Mouse (Mus musculus): ENCODE results near the gene Dtx1. TPM values are rescaled to one million over a fixed set of nuclear protein-coding genes. Genes with fewer than 3 reads are reported as not detected.

Dtx1 gene
- 6.4 and 6.6 TPM in 2 replicates for polyA plus RNA-seq (2014; fragmentation: Nextera tagmentation; extraction: Ambion mirVana)

GRCm38 (mm10) chr5:120711827-120712226 lies at the start of gene Dtx1:
Dtx1 (minus strand) TSS chr5:120711927.
- Histone ChIP-seq H3K4me2 (ENCODE audit: low read depth, low read length, severe bottlenecking) (peak within 1 kb of the TSS; percentile 77), H3K4me3 (ENCODE audit: low read depth, low read length) (peak within 1 kb of the TSS; percentile 53), H3K27ac (ENCODE audit: low read depth, low read length) (no peak within 1 kb of the TSS), H3K4me1 (replicated peaks; ENCODE audit: control insufficient read depth, insufficient read depth, low read length) (peaks cover 19% of the 10 kb centered on the region), H3K9ac (ENCODE audit: low read length) (peak within 1 kb of the TSS; percentile 69), H3K36me3 (ENCODE audit: control insufficient read depth, insufficient read depth, low read length) (no peaks in the 10 kb centered on the region), H3K9me3 (ENCODE audit: control insufficient read depth, low read length) (no peaks in the 10 kb centered on the region), H3K27me3 (ENCODE audit: control insufficient read depth, insufficient read depth, low read length) (peaks cover 42% of the 10 kb centered on the region)
- 37% methylated on average over 3 of the region's 3 CpGs for WGBS
- ATAC-seq (replicated peaks; ENCODE audit: low FRiP score) (0 out of 2 replicates have a peak, but pooled peaks have one; percentile 7), DNase-seq (ENCODE audit: low spot score) (no peak)

- Histone ChIP-seq H3K27ac (ENCODE audit: low read depth, low read length) (no peak overlapping the region), H3K4me1 (replicated peaks; ENCODE audit: control insufficient read depth, insufficient read depth, low read length) (no peaks in the 10 kb centered on the region), H3K36me3 (ENCODE audit: control insufficient read depth, insufficient read depth, low read length) (no peaks in the 10 kb centered on the region), H3K4me3 (ENCODE audit: low read depth, low read length) (no peak overlapping the region), H3K4me2 (ENCODE audit: low read depth, low read length, severe bottlenecking) (no peak overlapping the region), H3K9me3 (ENCODE audit: control insufficient read depth, low read length) (no peaks in the 10 kb centered on the region), H3K27me3 (ENCODE audit: control insufficient read depth, insufficient read depth, low read length) (no peaks in the 10 kb centered on the region), H3K9ac (ENCODE audit: low read length) (no peak overlapping the region)
- DNase-seq (ENCODE audit: low spot score) = no peak
- ATAC-seq (replicated peaks; ENCODE audit: low FRiP score) = no peak
- 93% methylated on average over 4 of the region's 4 CpGs for WGBS
Measured at GRCm38 (mm10) chr5:120754215-120754614, 42.5 kb upstream of the Dtx1 start.

- DNase-seq (ENCODE audit: low spot score) (no peak), ATAC-seq (replicated peaks; ENCODE audit: low FRiP score) (no peak)
- Histone ChIP-seq H3K27me3 (ENCODE audit: control insufficient read depth, insufficient read depth, low read length) (no peaks in the 10 kb centered on the region), H3K4me3 (ENCODE audit: low read depth, low read length) (no peak overlapping the region), H3K27ac (ENCODE audit: low read depth, low read length) (no peak overlapping the region), H3K9me3 (ENCODE audit: control insufficient read depth, low read length) (no peaks in the 10 kb centered on the region), H3K36me3 (ENCODE audit: control insufficient read depth, insufficient read depth, low read length) (no peaks in the 10 kb centered on the region), H3K4me1 (replicated peaks; ENCODE audit: control insufficient read depth, insufficient read depth, low read length) (no peaks in the 10 kb centered on the region), H3K9ac (ENCODE audit: low read length) (no peak overlapping the region), H3K4me2 (ENCODE audit: low read depth, low read length, severe bottlenecking) (no peak overlapping the region)
- WGBS = 79% methylated on average over 3 of the region's 3 CpGs
Measured at GRCm38 (mm10) chr5:120752786-120753185, 41.1 kb upstream of the Dtx1 start.

- H3K9ac ChIP-seq (ENCODE audit: low read length) = no peak overlapping the region
- no peak overlapping the region for H3K27ac ChIP-seq (ENCODE audit: low read depth, low read length)
- no peaks in the 10 kb centered on the region for H3K4me1 ChIP-seq (replicated peaks; ENCODE audit: control insufficient read depth, insufficient read depth, low read length)
- H3K4me3 ChIP-seq (ENCODE audit: low read depth, low read length) = no peak overlapping the region
- H3K27me3 ChIP-seq (ENCODE audit: control insufficient read depth, insufficient read depth, low read length) = no peaks in the 10 kb centered on the region
- 70% methylated on average over 3 of the region's 3 CpGs for whole genome bisulfite sequencing
- H3K4me2 ChIP-seq (ENCODE audit: low read depth, low read length, severe bottlenecking) = no peak overlapping the region
- no peaks in the 10 kb centered on the region for H3K9me3 ChIP-seq (ENCODE audit: control insufficient read depth, low read length)
- no peaks in the 10 kb centered on the region for H3K36me3 ChIP-seq (ENCODE audit: control insufficient read depth, insufficient read depth, low read length)
- ATAC-seq (replicated peaks; ENCODE audit: low FRiP score) (no peak), DNase-seq (ENCODE audit: low spot score) (no peak)
Measured at GRCm38 (mm10) chr5:120751206-120751605, 39.5 kb upstream of the Dtx1 start.

GRCm38 (mm10) chr5:120749688-120750087 lies 38.0 kb upstream of the Dtx1 start, which contains the start of gene Oas2:
Oas2 (minus strand) TSS chr5:120749853.
- Histone ChIP-seq H3K9ac (ENCODE audit: low read length) (no peak within 1 kb of the TSS), H3K36me3 (ENCODE audit: control insufficient read depth, insufficient read depth, low read length) (no peaks in the 10 kb centered on the region), H3K4me3 (ENCODE audit: low read depth, low read length) (no peak within 1 kb of the TSS), H3K4me1 (replicated peaks; ENCODE audit: control insufficient read depth, insufficient read depth, low read length) (no peaks in the 10 kb centered on the region), H3K4me2 (ENCODE audit: low read depth, low read length, severe bottlenecking) (no peak within 1 kb of the TSS), H3K27me3 (ENCODE audit: control insufficient read depth, insufficient read depth, low read length) (no peaks in the 10 kb centered on the region), H3K27ac (ENCODE audit: low read depth, low read length) (no peak within 1 kb of the TSS), H3K9me3 (ENCODE audit: control insufficient read depth, low read length) (no peaks in the 10 kb centered on the region)
- DNase-seq (ENCODE audit: low spot score) = no peak
- 70% methylated on average over 5 of the region's 5 CpGs for WGBS
- no peak for ATAC-seq (replicated peaks; ENCODE audit: low FRiP score)

GRCm38 (mm10) chr5:120746451-120746850 lies 34.7 kb upstream of the Dtx1 start:
- Histone ChIP-seq H3K4me1 (replicated peaks; ENCODE audit: control insufficient read depth, insufficient read depth, low read length) (no peaks in the 10 kb centered on the region), H3K9me3 (ENCODE audit: control insufficient read depth, low read length) (no peaks in the 10 kb centered on the region), H3K9ac (ENCODE audit: low read length) (no peak overlapping the region), H3K4me3 (ENCODE audit: low read depth, low read length) (no peak overlapping the region), H3K36me3 (ENCODE audit: control insufficient read depth, insufficient read depth, low read length) (no peaks in the 10 kb centered on the region), H3K4me2 (ENCODE audit: low read depth, low read length, severe bottlenecking) (no peak overlapping the region), H3K27ac (ENCODE audit: low read depth, low read length) (no peak overlapping the region), H3K27me3 (ENCODE audit: control insufficient read depth, insufficient read depth, low read length) (no peaks in the 10 kb centered on the region)
- DNase-seq (ENCODE audit: low spot score) (peak; percentile 61), ATAC-seq (replicated peaks; ENCODE audit: low FRiP score) (no peak)
- WGBS = 18% methylated on average over 5 of the region's 5 CpGs

GRCm38 (mm10) chr5:120742125-120742524 lies 30.4 kb upstream of the Dtx1 start:
- ATAC-seq (replicated peaks; ENCODE audit: low FRiP score) = no peak
- Histone ChIP-seq H3K36me3 (ENCODE audit: control insufficient read depth, insufficient read depth, low read length) (no peaks in the 10 kb centered on the region), H3K27ac (ENCODE audit: low read depth, low read length) (no peak overlapping the region), H3K27me3 (ENCODE audit: control insufficient read depth, insufficient read depth, low read length) (no peaks in the 10 kb centered on the region), H3K4me3 (ENCODE audit: low read depth, low read length) (no peak overlapping the region), H3K4me2 (ENCODE audit: low read depth, low read length, severe bottlenecking) (no peak overlapping the region), H3K9me3 (ENCODE audit: control insufficient read depth, low read length) (no peaks in the 10 kb centered on the region), H3K9ac (ENCODE audit: low read length) (no peak overlapping the region), H3K4me1 (replicated peaks; ENCODE audit: control insufficient read depth, insufficient read depth, low read length) (no peaks in the 10 kb centered on the region)
- whole genome bisulfite sequencing = 27% methylated on average over 4 of the region's 4 CpGs
- peak; percentile 59 for DNase-seq (ENCODE audit: low spot score)

- ATAC-seq (replicated peaks; ENCODE audit: low FRiP score) (no peak), DNase-seq (ENCODE audit: low spot score) (no peak)
- H3K9ac ChIP-seq (ENCODE audit: low read length) = no peak overlapping the region
- 65% methylated on average over 14 of the region's 14 CpGs for WGBS
- H3K4me2 ChIP-seq (ENCODE audit: low read depth, low read length, severe bottlenecking) = no peak overlapping the region
- no peaks in the 10 kb centered on the region for H3K9me3 ChIP-seq (ENCODE audit: control insufficient read depth, low read length)
- H3K4me1 ChIP-seq (replicated peaks; ENCODE audit: control insufficient read depth, insufficient read depth, low read length) = no peaks in the 10 kb centered on the region
- H3K27me3 ChIP-seq (ENCODE audit: control insufficient read depth, insufficient read depth, low read length) = no peaks in the 10 kb centered on the region
- no peak overlapping the region for H3K27ac ChIP-seq (ENCODE audit: low read depth, low read length)
- no peaks in the 10 kb centered on the region for H3K36me3 ChIP-seq (ENCODE audit: control insufficient read depth, insufficient read depth, low read length)
- no peak overlapping the region for H3K4me3 ChIP-seq (ENCODE audit: low read depth, low read length)
Measured at GRCm38 (mm10) chr5:120734380-120734990, 22.8 kb upstream of the Dtx1 start.

GRCm38 (mm10) chr5:120733696-120734095 lies 22.0 kb upstream of the Dtx1 start:
- DNase-seq (ENCODE audit: low spot score) = no peak
- ATAC-seq (replicated peaks; ENCODE audit: low FRiP score) = no peak
- H3K9ac ChIP-seq (ENCODE audit: low read length) = no peak overlapping the region
- H3K27me3 ChIP-seq (ENCODE audit: control insufficient read depth, insufficient read depth, low read length) = no peaks in the 10 kb centered on the region
- H3K4me2 ChIP-seq (ENCODE audit: low read depth, low read length, severe bottlenecking) = no peak overlapping the region
- H3K36me3 ChIP-seq (ENCODE audit: control insufficient read depth, insufficient read depth, low read length) = no peaks in the 10 kb centered on the region
- H3K4me3 ChIP-seq (ENCODE audit: low read depth, low read length) = no peak overlapping the region
- H3K27ac ChIP-seq (ENCODE audit: low read depth, low read length) = no peak overlapping the region
- H3K9me3 ChIP-seq (ENCODE audit: control insufficient read depth, low read length) = no peaks in the 10 kb centered on the region
- 93% methylated on average over 3 of the region's 3 CpGs for WGBS
- H3K4me1 ChIP-seq (replicated peaks; ENCODE audit: control insufficient read depth, insufficient read depth, low read length) = no peaks in the 10 kb centered on the region
